Mouse (Mus musculus) spleen, embryonic (tissue): Measurements from ENCODE around the gene Inpp5b.
"Not testable (repeated sequence)": the region's sequence is repeated elsewhere in the genome, so short reads cannot be mapped to it uniquely, and the experiment has no call there.

Experiments used
- CTCF ChIA-PET: fragments of 350-600 bp; sonication (Branson Sonifier 250); formaldehyde crosslinking; loops from one replicate; lab custom pipeline; 2022; lab: Charles Lee

Gene Inpp5b

DNA sequence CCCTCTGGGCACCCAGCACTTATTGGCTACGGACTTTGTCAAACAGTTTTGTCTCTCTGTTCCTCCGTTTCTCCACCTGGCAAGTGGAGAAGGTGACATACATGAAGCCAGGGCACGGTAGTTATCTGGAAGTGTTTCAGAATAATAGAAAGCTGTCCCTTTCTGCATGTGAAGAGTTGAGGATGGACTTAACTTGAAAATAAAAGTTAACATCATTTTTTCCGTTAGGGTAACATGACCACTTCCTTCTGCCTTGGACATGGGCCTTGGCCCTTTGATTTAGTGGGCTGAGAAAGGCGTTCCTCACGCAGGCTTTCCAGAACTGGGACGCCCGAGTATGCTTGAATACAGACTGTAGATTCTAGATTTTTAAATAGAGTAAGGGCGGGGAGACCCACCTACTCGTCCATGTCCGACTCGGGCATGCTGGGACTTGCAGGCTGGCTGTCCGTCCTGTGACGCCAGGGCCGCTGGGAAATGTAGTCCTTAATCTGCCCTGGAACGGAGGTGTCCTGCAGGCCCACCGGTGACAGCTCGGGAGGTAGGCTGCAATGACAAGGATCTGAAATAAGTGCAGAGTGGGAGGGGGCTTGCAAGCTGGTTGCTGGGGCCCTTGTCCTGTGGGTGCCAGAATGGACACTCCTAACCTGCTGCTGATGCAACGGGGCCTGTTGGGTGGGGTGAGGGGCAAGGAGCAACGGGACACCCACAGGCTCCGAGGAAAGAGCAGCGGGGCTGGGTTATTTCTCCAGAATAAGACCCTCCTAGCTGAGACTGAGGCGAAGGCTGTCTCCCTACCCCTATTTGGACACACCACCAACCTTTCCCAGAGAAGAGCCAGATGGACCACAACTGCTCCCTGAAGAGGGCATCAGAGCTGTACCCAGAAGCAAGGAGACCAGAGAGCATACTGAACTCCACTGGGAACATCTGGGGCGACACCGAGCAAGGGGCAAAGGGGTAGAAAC lies at the start of gene Inpp5b:
Gene Inpp5b, plus strand, starts transcription at position 475 of the 968 bp plus-strand sequence.
- CTCF ChIA-PET, result interaction anchor here (0.6 to 0.7 kb wide), 2 partner anchors 91 to 113 kb away, joined by 3 to 5 read pairs; no protein-coding TSS in a partner anchor

DNA sequence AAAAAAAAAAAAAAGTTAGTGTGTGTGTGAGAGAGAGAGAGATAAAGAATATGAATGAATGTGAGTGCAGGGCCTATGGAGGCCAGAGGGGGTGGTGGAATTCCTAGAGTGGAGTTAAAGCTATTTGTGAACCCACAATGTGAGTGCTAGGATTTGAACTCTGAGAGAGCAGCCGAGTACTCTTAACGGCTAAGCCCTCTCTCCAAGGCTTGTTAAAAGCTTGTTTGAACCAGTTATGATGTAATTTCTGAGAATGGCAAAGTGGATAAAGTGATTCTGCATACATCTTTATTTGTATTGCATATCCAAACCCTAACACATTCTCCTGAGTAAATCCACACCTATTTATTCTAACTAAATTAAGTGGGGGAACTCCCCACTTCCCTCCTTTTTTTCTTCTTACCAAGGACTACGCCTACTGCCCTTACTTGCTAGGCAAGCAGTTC lies 49.2 kb upstream of the Inpp5b start:
- CTCF ChIA-PET, result no interaction called here

DNA sequence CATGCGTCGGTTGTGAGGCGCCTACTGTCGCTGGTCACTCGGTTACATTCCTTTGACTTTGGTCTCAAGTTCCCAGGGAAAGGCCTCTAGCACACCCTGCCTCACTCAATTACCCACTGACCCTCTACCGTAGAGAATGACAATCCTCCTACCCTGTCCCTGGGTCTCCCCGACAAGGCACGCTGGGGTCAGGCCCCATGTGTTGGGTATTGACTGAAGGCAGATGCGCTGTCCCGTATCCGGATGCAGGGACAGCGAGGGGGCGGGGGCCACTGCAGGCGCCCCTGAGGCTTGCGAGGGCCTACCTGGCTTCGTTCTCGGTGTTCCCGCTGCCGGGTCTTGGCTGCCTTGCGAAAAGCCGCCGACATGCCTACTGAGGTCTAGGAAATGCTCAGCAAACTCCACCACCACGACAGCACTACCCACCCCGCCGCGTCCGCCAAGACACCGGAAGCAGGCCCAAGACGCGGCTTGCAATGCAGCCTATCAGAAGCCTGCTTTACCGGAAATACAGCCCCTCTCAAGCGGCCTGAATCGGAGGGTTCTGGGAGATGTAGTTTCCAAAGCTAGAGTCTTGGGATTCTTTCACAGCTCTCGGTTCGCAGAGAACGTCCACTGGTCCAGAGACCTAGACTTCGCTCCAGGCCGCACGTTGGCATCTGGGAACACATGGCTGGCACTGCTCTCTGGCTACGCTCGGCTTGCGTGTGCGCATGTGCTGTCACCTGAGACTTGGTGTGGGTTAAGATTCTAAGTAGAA lies 48.3 kb upstream of the Inpp5b start, which contains the start of gene Utp11:
Gene Utp11, minus strand, starts transcription at position 466 of the 760 bp plus-strand sequence.
- CTCF ChIA-PET, result no interaction called here

DNA sequence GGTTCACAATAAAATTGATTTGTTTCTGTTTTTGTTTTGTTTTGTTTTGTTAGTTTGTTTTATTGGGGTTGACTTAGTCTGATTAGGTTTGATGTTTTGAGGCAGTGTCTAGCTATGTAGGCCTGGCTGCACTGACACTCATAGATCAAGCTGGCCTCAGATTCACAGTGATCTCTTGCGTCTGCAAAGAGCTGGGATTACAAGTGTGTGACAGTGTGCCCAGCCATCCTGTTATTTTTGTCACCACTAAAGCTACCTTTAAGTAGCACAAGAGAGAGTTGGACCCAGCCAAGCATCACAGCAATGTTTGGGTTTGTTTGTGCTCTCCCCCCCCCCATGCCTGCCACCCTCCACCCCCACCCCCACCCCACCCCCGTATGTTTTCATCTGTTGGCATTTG lies 47.1 kb upstream of the Inpp5b start:
- CTCF ChIA-PET, result interaction anchor here (0.6 to 1.8 kb wide), 2 partner anchors 15 to 58 kb away, joined by 3 to 6 read pairs; no protein-coding TSS in a partner anchor

DNA sequence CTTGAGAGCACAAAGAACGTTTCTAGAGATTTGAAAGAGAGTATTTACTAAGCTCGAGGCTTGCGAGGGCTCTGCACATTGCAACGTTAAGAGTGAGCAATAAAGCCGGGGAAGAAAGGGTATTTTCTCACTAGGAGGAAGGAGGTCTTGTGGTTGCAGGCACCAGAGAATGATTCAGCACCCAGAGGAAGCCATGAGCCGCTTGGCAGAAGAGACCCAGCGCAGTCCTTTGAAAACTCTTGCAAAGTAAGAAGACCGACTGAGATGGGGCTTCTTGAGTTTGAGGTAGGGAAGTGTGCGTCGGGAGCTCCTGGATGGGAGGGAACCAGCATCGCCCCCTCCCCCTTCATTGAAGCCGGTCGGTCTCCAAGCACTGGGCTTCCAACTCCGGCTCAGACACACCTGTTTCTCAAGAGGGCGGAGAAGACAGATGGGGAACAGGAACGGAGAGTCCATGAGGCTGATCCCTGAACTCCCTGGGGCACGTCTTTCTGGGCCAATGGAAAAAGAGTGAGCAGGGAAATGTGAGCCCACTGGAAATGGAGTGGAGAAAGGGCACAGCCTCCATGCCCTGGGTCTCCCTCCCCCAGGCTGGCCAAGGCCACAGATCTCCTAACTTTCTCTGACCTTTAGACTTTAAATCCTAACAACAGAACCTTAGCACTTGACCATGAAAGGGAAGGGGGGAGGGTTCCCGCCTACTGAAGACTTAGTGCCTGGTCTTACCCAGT lies 45.7 kb upstream of the Inpp5b start:
- CTCF ChIA-PET, result interaction anchor here (1.1 to 1.8 kb wide), 2 partner anchors 11 to 14 kb away, joined by 3 to 6 read pairs; no protein-coding TSS in a partner anchor

DNA sequence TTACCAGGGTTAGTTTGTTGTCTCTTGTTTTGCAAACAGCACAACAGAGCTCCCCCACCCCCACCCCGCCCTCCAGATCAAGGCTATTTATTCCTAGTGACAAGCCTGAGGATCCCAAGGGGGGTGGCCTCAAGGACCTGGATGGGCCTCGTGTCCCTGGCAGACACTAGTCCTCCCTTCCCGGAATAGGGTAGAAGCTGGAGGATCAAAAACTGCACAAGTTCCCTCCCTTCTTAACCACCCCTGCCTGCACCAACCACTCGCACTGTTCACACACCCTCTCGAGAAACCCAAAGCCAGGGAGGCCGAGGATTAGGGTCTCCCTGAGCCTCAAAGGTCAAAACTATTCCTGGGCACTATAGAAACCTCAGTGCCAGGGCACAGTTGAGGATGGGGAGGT lies 41.9 kb upstream of the Inpp5b start:
- CTCF ChIA-PET, result interaction anchor here (0.5 to 0.6 kb wide), 2 partner anchors 18 to 231 kb away, joined by 6 to 8 read pairs; no protein-coding TSS in a partner anchor

DNA sequence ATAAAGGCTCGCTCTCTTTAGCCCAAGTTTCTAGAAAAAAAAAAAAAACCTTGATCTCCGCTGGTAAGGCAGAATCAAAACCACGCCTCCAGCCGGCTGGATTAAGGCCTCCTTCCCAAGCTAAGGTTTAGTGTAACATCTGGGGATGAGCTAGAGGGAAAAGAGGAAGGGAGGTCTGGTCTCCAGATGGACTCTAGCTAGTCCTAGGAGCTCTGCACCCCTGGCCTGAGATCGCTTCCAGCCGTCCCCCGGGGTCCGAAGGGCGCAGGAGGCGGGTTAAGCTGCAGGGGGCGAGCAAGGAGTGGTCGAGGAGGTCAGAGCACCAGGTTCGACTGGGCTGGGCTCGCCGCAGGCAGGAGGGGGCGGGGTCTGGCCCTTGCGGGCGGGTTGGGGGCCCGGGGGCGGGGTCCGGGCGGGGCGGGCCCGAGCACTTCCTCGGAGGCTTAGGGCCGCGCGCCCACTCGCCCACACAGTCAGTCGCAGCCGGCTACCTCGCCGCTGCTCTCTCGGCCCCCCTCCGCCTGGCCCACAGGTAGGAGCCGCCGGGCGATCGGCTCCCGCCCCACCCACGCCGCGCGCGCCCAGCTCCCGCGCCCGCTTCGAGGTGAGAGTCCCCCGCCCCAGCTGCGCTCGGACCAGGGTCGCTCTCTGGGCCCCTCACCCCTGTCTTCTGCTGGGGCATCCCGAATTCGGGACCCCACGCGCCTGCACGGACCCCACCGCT lies 41.2 kb upstream of the Inpp5b start, which contains the start of gene Fhl3:
Gene Fhl3, plus strand, starts transcription at position 454 of the 724 bp plus-strand sequence.
- CTCF ChIA-PET, result interaction anchor here (0.5 to 0.6 kb wide), 3 partner anchors 16 to 1661 kb away, joined by 3 to 6 read pairs (median 5); no protein-coding TSS in a partner anchor

DNA sequence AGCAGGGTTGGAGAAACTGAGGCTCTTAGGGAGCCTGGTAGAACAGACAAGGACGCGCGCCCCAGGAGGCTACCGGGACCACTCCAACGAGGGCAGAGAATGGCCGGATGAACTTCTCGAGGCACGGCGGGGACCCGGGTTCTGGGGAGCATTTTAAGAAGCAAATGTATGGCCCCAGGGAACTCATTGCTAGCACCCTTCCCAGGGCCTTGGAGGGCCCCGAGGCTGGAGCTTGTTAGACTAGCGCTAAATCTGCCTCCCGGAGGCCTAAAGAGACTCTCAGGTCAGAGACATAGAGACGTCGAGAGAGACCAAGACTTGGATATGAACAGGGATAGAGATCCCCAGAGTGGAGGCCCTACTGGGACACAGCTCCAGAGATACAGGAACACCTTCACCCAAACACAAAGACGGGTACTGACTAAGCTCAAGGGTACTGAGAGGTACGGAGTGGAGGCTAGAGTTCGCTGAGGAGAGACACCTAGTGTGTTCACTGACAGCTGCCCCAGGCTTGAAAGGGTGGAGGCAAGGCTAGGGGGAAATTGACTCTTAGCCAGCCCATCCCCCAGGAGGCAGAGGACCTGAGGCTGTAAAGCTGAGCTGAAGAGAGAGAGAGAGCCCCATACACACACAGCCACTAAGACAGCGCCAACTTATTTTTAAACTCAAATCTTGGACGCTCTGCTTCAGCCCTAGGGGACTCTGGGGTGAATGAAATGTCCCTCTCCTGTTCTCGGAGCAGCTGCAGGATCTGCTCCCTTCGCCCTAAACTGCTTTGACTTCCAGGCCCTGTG lies 40.4 kb upstream of the Inpp5b start:
- CTCF ChIA-PET, result interaction anchor here (0.5 to 0.6 kb wide), 3 partner anchors 15 to 1181 kb away, joined by 3 to 5 read pairs (median 3); no protein-coding TSS in a partner anchor

DNA sequence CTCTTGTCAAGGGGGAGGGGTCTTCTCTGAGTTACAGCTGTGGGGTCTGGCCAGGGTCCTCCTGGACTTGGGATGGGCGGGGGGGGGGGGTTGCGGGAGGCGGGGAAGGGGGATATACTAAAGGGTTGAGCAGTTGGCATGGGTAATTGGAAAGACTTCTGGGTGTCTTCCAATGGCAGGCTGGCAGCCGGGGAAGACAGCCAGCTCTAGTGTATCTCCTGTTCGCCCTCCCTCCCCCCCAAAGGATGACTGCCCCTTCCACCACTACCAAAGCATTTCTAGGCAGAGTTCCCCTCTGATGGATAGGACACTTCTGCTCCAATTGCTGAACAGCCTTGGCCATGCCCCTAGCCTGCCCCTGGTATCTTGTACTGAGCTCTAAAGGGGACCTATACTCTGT lies 39.7 kb upstream of the Inpp5b start:
- CTCF ChIA-PET, result interaction anchor here (0.6 kb wide), 2 partner anchors 14 to 99 kb away, joined by 3 read pairs; no protein-coding TSS in a partner anchor

DNA sequence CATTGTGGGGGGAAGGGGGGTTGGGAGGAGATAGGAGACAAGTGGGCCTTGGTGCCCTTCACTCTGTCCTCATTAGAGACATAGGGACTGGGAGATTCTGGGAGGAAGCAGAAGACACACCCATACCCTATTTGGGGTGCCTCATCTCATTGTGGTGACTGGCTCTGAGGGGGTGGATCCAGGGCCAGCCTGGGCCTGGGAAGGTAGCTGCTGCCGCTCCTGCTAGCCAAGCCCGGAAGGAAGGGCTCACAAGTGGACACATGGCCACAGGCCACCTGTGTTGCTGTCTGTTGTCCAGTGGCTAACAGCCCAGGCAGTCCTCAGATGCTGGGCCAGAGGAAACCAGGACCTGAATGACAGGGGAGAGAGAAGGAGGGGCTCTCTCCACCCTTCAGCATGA lies 38.2 kb upstream of the Inpp5b start:
- CTCF ChIA-PET, result no interaction called here

DNA sequence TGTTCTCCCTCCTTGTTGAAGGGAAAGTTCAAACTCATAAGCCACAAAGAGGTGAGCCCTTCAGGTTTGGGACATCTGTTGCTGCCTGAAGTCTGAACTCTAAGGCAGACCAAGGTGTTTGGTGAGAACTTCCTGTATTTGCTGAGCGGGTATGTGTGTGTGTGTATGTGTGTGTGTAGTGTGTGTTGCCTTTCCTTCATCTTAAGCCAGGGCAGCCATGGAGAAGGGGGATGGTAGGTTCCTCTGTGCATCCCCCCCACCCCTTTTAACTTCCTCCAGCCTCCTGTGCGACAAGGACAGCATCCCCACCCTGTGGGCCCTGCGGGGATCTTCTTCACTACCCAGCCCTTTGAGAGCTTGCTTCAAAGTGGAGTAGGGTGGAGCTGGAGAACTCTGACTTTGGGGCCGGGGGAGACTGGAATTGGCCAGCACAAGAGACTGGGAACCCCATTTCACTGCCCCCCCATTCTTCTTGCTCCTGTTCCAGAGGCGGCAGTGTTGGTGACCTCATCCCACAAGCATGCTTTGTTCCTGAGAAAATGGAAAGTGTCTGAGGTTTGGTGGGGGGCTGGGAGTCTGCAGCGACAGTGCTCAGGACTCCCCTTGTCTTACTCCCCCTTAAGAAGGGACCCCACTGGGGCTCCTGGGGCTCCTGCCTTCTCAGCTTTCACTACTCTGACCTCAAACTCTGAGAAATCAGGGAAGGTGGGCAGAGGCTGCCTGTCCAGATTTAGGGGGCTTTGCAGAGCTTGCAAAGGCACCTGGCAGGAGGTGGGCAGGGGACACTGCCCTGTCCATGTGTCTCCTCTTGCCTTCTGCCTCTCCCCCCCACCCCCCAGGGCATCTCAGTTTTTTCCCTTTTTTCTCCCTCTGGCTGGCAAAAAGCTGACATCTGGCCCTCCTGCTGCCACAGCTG lies 37.5 kb upstream of the Inpp5b start:
- CTCF ChIA-PET, result no interaction called here

DNA sequence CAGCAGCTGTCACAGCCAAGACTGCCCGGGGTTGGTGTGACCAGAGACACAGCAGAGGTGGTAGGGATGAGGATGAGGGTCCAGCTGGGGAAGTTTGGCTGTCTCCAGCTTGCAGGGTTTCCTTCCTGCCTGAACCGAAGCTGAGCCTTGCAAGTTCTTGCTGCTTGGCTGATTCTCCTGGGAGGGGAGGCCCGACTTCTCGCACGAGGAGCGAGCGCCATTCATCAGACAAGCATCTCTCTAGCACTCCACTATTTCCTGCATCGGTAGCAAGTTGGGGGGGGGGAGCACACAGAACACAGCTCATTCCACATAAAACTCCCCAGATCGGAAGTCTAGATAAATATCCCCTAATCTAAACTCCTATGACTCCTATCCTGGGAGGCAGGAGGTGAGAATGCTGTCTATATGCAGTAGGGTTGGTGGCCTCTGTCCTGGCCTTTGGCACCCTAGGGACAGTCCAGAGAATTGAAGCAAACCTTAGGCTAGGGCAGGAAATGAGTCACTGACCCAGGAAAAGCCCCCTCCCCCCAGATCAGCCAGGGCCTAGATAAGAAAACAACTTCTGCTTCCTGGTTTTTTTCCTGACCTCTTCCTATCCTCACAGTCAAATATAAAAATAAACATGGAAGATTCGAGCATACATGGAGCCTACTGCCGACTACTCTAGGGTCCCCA lies 36.7 kb upstream of the Inpp5b start:
- CTCF ChIA-PET, result no interaction called here

DNA sequence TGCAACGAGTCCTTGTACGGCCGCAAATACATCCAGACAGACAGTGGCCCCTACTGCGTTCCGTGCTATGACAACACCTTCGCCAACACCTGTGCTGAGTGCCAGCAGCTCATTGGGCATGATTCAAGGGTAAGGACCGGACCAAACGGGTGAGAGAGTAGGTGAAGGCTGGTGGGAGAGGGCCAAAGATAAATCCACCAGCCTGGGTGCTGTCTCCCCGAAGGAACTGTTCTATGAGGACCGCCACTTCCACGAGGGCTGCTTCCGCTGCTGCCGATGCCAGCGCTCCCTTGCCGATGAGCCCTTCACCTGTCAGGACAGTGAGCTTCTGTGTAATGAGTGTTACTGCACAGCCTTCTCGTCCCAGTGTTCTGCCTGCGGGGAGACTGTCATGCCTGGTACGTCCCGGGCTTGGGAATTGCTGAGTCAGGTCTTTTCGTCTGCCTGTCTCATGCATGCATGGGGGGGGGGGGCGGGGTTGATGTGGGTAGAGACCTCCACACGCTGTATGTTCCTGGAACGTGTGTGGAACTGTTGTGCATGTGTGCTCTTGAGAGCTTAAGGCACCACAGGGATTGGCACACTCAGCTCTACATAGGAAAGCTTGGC lies 35.9 kb upstream of the Inpp5b start:
- CTCF ChIA-PET, result no interaction called here

DNA sequence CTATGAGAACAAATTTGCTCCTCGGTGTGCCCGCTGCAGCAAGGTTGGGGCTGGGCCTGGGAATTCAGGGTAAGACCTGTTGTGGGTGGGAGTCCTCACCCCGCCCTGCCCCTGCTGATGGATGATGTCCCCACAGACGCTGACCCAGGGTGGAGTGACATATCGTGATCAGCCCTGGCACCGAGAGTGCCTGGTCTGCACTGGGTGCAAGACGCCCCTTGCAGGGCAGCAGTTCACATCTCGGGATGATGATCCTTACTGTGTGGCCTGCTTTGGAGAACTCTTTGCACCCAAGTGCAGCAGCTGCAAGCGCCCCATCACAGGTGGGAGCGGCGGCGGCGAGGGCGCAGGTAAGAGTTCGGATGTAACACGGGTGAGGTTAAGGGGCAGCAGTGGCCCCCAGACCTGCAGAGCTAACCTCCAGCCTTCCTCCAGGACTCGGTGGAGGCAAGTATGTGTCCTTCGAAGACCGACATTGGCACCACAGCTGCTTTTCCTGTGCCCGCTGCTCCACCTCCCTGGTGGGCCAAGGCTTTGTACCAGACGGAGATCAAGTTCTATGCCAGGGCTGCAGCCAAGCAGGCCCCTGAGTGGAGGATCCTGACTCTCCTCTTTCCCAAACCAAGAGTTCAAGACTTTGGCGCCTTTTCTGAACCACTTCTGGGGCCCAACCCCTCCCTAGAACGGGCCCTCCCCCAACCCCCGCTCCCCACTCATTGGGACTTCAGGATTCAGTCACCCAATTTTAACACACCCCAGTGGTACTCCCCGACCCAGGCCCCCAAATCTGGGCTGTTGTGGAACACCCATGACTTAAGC lies 34.1 kb upstream of the Inpp5b start:
- CTCF ChIA-PET, result not testable (repeated sequence)

DNA sequence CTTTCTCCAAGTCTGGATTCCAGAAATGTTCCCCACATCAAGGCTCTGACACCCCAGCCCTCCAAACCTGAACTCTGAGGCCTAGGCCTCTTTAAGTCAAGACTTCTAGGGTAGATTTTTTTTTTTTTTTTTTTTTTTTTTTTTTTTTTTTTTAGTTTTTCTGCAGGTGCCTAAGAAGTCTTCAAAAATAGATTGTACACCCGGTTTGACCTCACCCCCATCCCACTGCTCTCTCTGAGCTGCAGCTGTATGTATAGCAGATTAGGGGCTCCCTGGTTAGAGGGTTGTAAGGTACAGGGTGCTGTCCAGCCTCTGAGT lies 33.5 kb upstream of the Inpp5b start:
- CTCF ChIA-PET, result not testable (repeated sequence)
